Mouse (Mus musculus): ENCODE results near the gene Olfr187. TPM values are rescaled to one million over a fixed set of nuclear protein-coding genes. Genes with fewer than 3 reads are reported as not detected.

Gene Olfr187
- polyA plus RNA-seq (2015; fragmentation: Nextera tagmentation; extraction: Ambion mirVana): not detected in 2 replicates

GRCm38 (mm10) chr16:59039710-59040109 lies at the start of gene Olfr187:
Gene Olfr187 (minus strand): TSS chr16:59039767.

DNA sequence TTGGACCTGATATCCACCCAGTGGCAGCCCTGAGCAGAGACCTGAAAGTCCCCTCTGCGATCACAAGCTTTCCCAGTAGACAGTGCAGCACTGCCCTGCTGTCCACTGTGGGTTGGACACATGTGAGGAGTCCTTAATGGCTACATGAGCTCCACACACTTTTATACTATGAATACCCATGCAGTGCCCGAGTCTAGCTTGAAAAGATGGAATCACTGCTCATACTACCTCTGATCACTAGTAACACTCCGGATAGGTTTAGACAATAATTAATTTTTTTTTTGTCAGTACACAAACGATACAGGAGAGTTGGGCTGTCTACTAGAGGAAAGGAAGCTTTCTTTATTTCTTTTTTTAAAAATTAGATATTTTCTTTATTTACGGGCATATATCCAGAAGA lies 38.3 kb upstream of the Olfr187 start, which contains the start of gene Olfr190:
Gene Olfr190, minus strand, starts transcription at position 101 of the 400 bp plus-strand sequence.

GRCm38 (mm10) chr16:59030191-59030590 lies 9.4 kb downstream of the Olfr187 start, which contains the start of gene Olfr186:
Gene Olfr186 (minus strand): TSS chr16:59030291.

GRCm38 (mm10) chr16:58995057-58995456 lies 44.5 kb downstream of the Olfr187 start, which contains the start of gene Olfr183:
Gene Olfr183 (plus strand): TSS chr16:58995357.

Other genes with a start within 250 kb of the Olfr187 start
- not detected in 2 replicates for gene Olfr173, start 239.5 kb downstream of the Olfr187 start, polyA plus RNA-seq (2015; fragmentation: Nextera tagmentation; extraction: Ambion mirVana)
- not detected in 2 replicates for gene Olfr175-ps1, start 213.0 kb downstream of the Olfr187 start, polyA plus RNA-seq (2015; fragmentation: Nextera tagmentation; extraction: Ambion mirVana)
- gene Olfr177, start 165.0 kb downstream of the Olfr187 start, polyA plus RNA-seq (2015; fragmentation: Nextera tagmentation; extraction: Ambion mirVana): not detected in 2 replicates
- gene Olfr178, start 147.7 kb downstream of the Olfr187 start, polyA plus RNA-seq (2015; fragmentation: Nextera tagmentation; extraction: Ambion mirVana): not detected in 2 replicates
- not detected in 2 replicates for gene Olfr181, start 111.0 kb downstream of the Olfr187 start, polyA plus RNA-seq (2015; fragmentation: Nextera tagmentation; extraction: Ambion mirVana)
- not detected in 2 replicates for gene Olfr180, start 110.4 kb downstream of the Olfr187 start, polyA plus RNA-seq (2015; fragmentation: Nextera tagmentation; extraction: Ambion mirVana)
- not detected in 2 replicates for gene Olfr183, start 44.4 kb downstream of the Olfr187 start, polyA plus RNA-seq (2015; fragmentation: Nextera tagmentation; extraction: Ambion mirVana)
- gene Olfr186, start 9.5 kb downstream of the Olfr187 start, polyA plus RNA-seq (2015; fragmentation: Nextera tagmentation; extraction: Ambion mirVana): not detected in 2 replicates
- not detected in 2 replicates for gene Olfr190, start 38.2 kb upstream of the Olfr187 start, polyA plus RNA-seq (2015; fragmentation: Nextera tagmentation; extraction: Ambion mirVana)
- not detected in 2 replicates for gene Olfr191, start 50.1 kb upstream of the Olfr187 start, polyA plus RNA-seq (2015; fragmentation: Nextera tagmentation; extraction: Ambion mirVana)
- gene Olfr193, start 72.1 kb upstream of the Olfr187 start, polyA plus RNA-seq (2015; fragmentation: Nextera tagmentation; extraction: Ambion mirVana): not detected in 2 replicates
- gene Olfr194, start 81.3 kb upstream of the Olfr187 start, polyA plus RNA-seq (2015; fragmentation: Nextera tagmentation; extraction: Ambion mirVana): not detected in 2 replicates
- gene Olfr195, start 107.3 kb upstream of the Olfr187 start, polyA plus RNA-seq (2015; fragmentation: Nextera tagmentation; extraction: Ambion mirVana): not detected in 2 replicates
- gene Olfr196, start 130.7 kb upstream of the Olfr187 start, polyA plus RNA-seq (2015; fragmentation: Nextera tagmentation; extraction: Ambion mirVana): not detected in 2 replicates
- not detected in 2 replicates for gene Olfr198, start 163.8 kb upstream of the Olfr187 start, polyA plus RNA-seq (2015; fragmentation: Nextera tagmentation; extraction: Ambion mirVana)
- gene Olfr199, start 180.0 kb upstream of the Olfr187 start, polyA plus RNA-seq (2015; fragmentation: Nextera tagmentation; extraction: Ambion mirVana): not detected in 2 replicates
- not detected in 2 replicates for gene Olfr201, start 232.9 kb upstream of the Olfr187 start, polyA plus RNA-seq (2015; fragmentation: Nextera tagmentation; extraction: Ambion mirVana)
- gene Olfr202, start 247.0 kb upstream of the Olfr187 start, polyA plus RNA-seq (2015; fragmentation: Nextera tagmentation; extraction: Ambion mirVana): not detected in 2 replicates